Mouse (Mus musculus) spleen, adult 10 weeks (tissue): Measurements from ENCODE around the gene Col4a3bp. TPM values are rescaled to one million over a fixed set of nuclear protein-coding genes. Genes with fewer than 3 reads are reported as not detected.

Source experiments
- polyA plus RNA-seq: library from polyadenylated mRNA; stranded (reverse); fragments of 350-450 nt; fragmentation: Illumina TruSeq; extraction: RNeasy Lipid Tissue Mini Kit (QIAGEN cat#74804); gene quantifications from one replicate; pipeline ENCODE4 v1.2.3, GENCODE M21; 2015; ENCODE audit warnings: low replicate concordance; ENCODE audit not compliant: insufficient read depth

The Col4a3bp gene
- polyA plus RNA-seq = 68.1 TPM

DNA sequence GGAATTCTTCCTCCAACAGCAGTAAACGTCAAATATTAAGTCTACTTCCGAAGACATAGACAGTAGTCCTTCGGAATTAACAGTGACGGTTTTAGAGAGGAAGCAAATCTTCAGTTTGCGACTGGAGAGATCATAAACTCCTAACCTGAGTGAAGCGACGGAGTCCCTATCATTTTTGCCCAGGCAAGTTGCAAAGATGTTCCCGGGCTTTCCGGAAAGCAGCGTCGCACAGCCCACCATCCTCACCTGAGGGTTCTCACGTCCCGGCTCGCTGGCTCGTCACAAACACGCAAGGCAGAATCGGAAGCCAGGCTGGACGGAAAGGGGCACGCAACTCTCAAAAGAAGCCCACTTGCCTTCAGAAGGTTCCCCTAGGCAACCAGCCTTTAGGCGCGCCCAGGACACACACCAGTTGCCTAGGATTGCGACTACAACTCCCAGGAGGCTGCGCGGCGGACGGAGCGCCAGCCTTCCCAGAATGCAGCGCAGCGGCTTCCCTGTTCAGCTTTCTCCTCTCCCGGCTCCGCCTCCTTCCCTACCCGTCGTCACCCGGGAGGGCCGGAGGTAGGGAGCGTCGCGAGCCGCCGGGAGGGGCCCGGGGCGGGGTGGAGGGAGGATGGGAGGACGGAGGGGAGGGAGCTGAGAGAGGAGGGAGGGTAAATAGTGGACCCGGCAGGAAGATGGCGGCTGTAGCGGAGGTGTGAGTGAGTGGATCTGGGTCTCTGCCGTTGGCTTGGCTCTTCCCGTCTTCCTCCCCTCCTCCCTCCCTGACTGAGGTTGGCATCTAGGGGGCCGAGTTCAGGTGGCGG is at the start of gene Col4a3bp, which contains the start of gene Polk:
Gene Col4a3bp, plus strand, starts transcription at position 538 of the 809 bp plus-strand sequence.
Gene Polk, minus strand, starts transcription at position 499 of the 809 bp plus-strand sequence.

GRCm38 (mm10) chr13:96670406-96671077 is 128.1 kb downstream of the Col4a3bp start, which contains the start of gene Hmgcr:
Hmgcr (minus strand) TSS chr13:96670936.

Other genes starting within 250 kb of the Col4a3bp start
- gene Poc5, start 154.3 kb upstream of the Col4a3bp start, polyA plus RNA-seq = 19.2 TPM
- gene Ankdd1b, start 71.4 kb upstream of the Col4a3bp start, polyA plus RNA-seq = not detected
- gene Gm17622, start 51.9 kb upstream of the Col4a3bp start, polyA plus RNA-seq = not detected
- gene Polk, start within 50 bp of the Col4a3bp start, polyA plus RNA-seq = 14.6 TPM
- 35.8 TPM for gene Hmgcr, start 128.3 kb downstream of the Col4a3bp start, polyA plus RNA-seq
- gene Ankrd31, start 205.7 kb downstream of the Col4a3bp start, polyA plus RNA-seq = not detected